Mouse (Mus musculus): ENCODE measurements at regions not wholly inside any gene's neighbourhood (a gene's known extent, or its start where the extent isn't known, plus 50 kb on each side); places are given as distances from the start of the nearest gene placed in this dataset.

GRCm38 (mm10) chr7:121569248-121569647 is 137.8 kb downstream of the Usp31 start:
- DNase-seq (ENCODE audit: low spot score) (no peak), ATAC-seq (replicated peaks; ENCODE audit: low FRiP score, low read depth) (no peak)
- WGBS: 75% methylated on average over 7 of the region's 7 CpGs
- H3K9me3 ChIP-seq (replicated peaks; ENCODE audit: low read length): no peaks in the 10 kb centered on the region
- H3K27me3 ChIP-seq (ENCODE audit: insufficient read depth, low read length): no peaks in the 10 kb centered on the region
- no peak overlapping the region for H3K4me2 ChIP-seq (ENCODE audit: low read length)
- no peak overlapping the region for H3K27ac ChIP-seq
- no peak overlapping the region for H3K9ac ChIP-seq (ENCODE audit: low read depth, low read length)
- no peaks in the 10 kb centered on the region for H3K4me1 ChIP-seq (replicated peaks; ENCODE audit: insufficient read depth, low read length)
- H3K4me3 ChIP-seq (replicated peaks; ENCODE audit: low read depth, low read length): no peak overlapping the region
- TF ChIP-seq CTCF (IDR thresholded peaks at IDR 0.05; ENCODE audit: low read depth): no peak
- no peaks in the 10 kb centered on the region for H3K36me3 ChIP-seq (ENCODE audit: insufficient read depth, low read length)

- TF ChIP-seq CTCF (IDR thresholded peaks at IDR 0.05; ENCODE audit: low read depth): no peak
- no peak for ATAC-seq (replicated peaks; ENCODE audit: low FRiP score, low read depth)
Observed at GRCm38 (mm10) chr7:121568064-121568463, 139.0 kb downstream of the Usp31 start.

GRCm38 (mm10) chr7:121563526-121563925 is 143.5 kb downstream of the Usp31 start:
- peak; percentile 79 for TF ChIP-seq CTCF (IDR thresholded peaks at IDR 0.05; ENCODE audit: low read depth)
- Histone ChIP-seq H3K9ac (ENCODE audit: low read depth, low read length) (no peak overlapping the region), H3K4me3 (replicated peaks; ENCODE audit: low read depth, low read length) (no peak overlapping the region), H3K27ac (no peak overlapping the region), H3K27me3 (ENCODE audit: insufficient read depth, low read length) (no peaks in the 10 kb centered on the region), H3K36me3 (ENCODE audit: insufficient read depth, low read length) (no peaks in the 10 kb centered on the region), H3K9me3 (replicated peaks; ENCODE audit: low read length) (no peaks in the 10 kb centered on the region), H3K4me2 (ENCODE audit: low read length) (no peak overlapping the region), H3K4me1 (replicated peaks; ENCODE audit: insufficient read depth, low read length) (no peaks in the 10 kb centered on the region)
- 38% methylated on average over 5 of the region's 5 CpGs for WGBS
- DNase-seq (ENCODE audit: low spot score) (peak; percentile 59), ATAC-seq (replicated peaks; ENCODE audit: low FRiP score, low read depth) (no peak)

More at GRCm38 (mm10) chr7:121568064-121568463, 139.0 kb downstream of the Usp31 start:
- H3K4me2 ChIP-seq (ENCODE audit: low read length): no peak overlapping the region
- no peaks in the 10 kb centered on the region for H3K36me3 ChIP-seq (ENCODE audit: insufficient read depth, low read length)
- no peaks in the 10 kb centered on the region for H3K27me3 ChIP-seq (ENCODE audit: insufficient read depth, low read length)
- no peak overlapping the region for H3K9ac ChIP-seq (ENCODE audit: low read depth, low read length)
- H3K27ac ChIP-seq: no peak overlapping the region
- WGBS: 62% methylated on average over 2 of the region's 2 CpGs
- no peak for DNase-seq (ENCODE audit: low spot score)
- no peaks in the 10 kb centered on the region for H3K4me1 ChIP-seq (replicated peaks; ENCODE audit: insufficient read depth, low read length)
- no peak overlapping the region for H3K4me3 ChIP-seq (replicated peaks; ENCODE audit: low read depth, low read length)
- no peaks in the 10 kb centered on the region for H3K9me3 ChIP-seq (replicated peaks; ENCODE audit: low read length)

GRCm38 (mm10) chr7:121555420-121555819 is 151.6 kb downstream of the Usp31 start:
- DNase-seq (ENCODE audit: low spot score) (no peak), ATAC-seq (replicated peaks; ENCODE audit: low FRiP score, low read depth) (no peak)
- Histone ChIP-seq H3K4me3 (replicated peaks; ENCODE audit: low read depth, low read length) (no peak overlapping the region), H3K27me3 (ENCODE audit: insufficient read depth, low read length) (no peaks in the 10 kb centered on the region), H3K36me3 (ENCODE audit: insufficient read depth, low read length) (no peaks in the 10 kb centered on the region), H3K4me1 (replicated peaks; ENCODE audit: insufficient read depth, low read length) (no peaks in the 10 kb centered on the region), H3K9ac (ENCODE audit: low read depth, low read length) (no peak overlapping the region), H3K4me2 (ENCODE audit: low read length) (no peak overlapping the region), H3K27ac (no peak overlapping the region), H3K9me3 (replicated peaks; ENCODE audit: low read length) (no peaks in the 10 kb centered on the region)
- 49% methylated on average over 4 of the region's 4 CpGs for WGBS
- no peak for TF ChIP-seq CTCF (IDR thresholded peaks at IDR 0.05; ENCODE audit: low read depth)
